Mouse (Mus musculus): Measurements from ENCODE around the gene Gm13762.
"Not testable (repeated sequence)": the region's sequence is repeated elsewhere in the genome, so short reads cannot be mapped to it uniquely, and the experiment has no call there.

The Gm13762 gene

GRCm38 (mm10) chr2:88980181-88980580 is at the start of gene Gm13762:
TSS of gene Gm13762 (minus strand) at chr2:88980281.
- DNase-seq (ENCODE audit: low spot score) = no peak

- not testable (repeated sequence) for DNase-seq (ENCODE audit: low spot score)
Measured at GRCm38 (mm10) chr2:89021436-89021835, 41.4 kb upstream of the Gm13762 start.

- no peak for DNase-seq (ENCODE audit: low spot score)
Measured at GRCm38 (mm10) chr2:89018240-89018639, 38.2 kb upstream of the Gm13762 start, which contains the start of gene Olfr1216. TSS of gene Olfr1216 (minus strand) at chr2:89018340.

GRCm38 (mm10) chr2:89006873-89007272 is 26.8 kb upstream of the Gm13762 start, which contains the start of gene Olfr1215:
TSS of gene Olfr1215 (minus strand) at chr2:89006973.
- no peak for DNase-seq (ENCODE audit: low spot score)

GRCm38 (mm10) chr2:88992553-88992952 is 12.5 kb upstream of the Gm13762 start, which contains the start of gene Olfr1214:
TSS of gene Olfr1214 (minus strand) at chr2:88992653.
- DNase-seq (ENCODE audit: low spot score) = no peak

- no peak for DNase-seq (ENCODE audit: low spot score)
Measured at GRCm38 (mm10) chr2:88953669-88954068, 26.4 kb downstream of the Gm13762 start, which contains the start of gene Olfr1212. TSS of gene Olfr1212 (plus strand) at chr2:88953969.

GRCm38 (mm10) chr2:88938011-88938410 is 42.1 kb downstream of the Gm13762 start, which contains the start of gene Olfr1211:
TSS of gene Olfr1211 (minus strand) at chr2:88938111.
- no peak for DNase-seq (ENCODE audit: low spot score)

All from layer of hippocampus, adult 9-10 months (tissue).